Mouse (Mus musculus): Measurements from ENCODE around the gene Zfp750.

The Zfp750 gene

DNA sequence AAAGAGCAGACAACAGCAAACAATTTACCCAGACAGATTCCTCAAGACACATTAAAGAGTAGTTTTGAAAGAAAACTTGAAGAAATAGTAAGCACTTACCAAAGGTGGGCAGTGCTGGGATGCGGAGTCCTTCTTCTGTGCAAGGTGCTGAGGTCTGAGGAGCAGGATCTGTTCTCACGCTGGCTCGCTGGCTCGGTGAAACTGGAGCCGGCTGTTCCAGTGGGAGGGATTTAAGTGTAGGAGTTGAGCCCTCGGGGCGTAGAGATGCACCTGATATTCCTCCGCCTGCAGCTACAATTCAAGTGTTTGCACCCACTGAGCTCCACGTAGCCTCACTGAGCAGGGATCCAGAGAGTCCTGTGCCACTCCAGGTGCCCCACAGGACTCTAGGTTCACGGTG, at the start of gene Zfp750:
Gene Zfp750 (minus strand): TSS at position 203 of the 400 bp plus-strand sequence.
- no peak for DNase-seq (ENCODE audit: low read depth in 1 of 2, low spot score in 2 of 2)

DNA sequence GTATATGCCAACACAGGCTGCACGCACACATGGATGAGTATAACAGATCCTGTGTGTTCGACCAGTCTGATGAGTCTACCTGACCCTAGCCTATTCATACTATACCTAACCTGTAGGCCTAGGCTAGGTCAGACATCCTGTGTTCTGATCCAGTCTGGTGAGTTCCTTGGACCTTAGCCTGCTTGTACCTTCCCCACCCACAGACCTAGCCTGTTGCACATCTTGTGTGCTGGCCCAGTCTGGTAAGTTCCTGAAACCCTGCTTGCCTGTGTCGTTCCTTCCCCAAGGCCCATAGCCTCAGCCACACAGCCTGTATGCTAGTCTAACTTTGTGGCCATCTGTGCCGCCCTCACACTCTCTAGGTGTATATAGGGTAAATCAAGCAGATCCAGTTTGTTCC, 45.1 kb upstream of the Zfp750 start:
- no peak for DNase-seq (ENCODE audit: low read depth in 1 of 2, low spot score in 2 of 2)

GRCm38 (mm10) chr11:121563312-121563711, 44.2 kb upstream of the Zfp750 start:
- DNase-seq (ENCODE audit: low read depth in 1 of 2, low spot score in 2 of 2) = no peak

- no peak for DNase-seq (ENCODE audit: low read depth in 1 of 2, low spot score in 2 of 2)
Observed at GRCm38 (mm10) chr11:121560294-121560663, 41.1 kb upstream of the Zfp750 start.

- DNase-seq (ENCODE audit: low read depth in 1 of 2, low spot score in 2 of 2) = no peak
Observed at GRCm38 (mm10) chr11:121559527-121560293, 40.6 kb upstream of the Zfp750 start.

GRCm38 (mm10) chr11:121558522-121558921, 39.4 kb upstream of the Zfp750 start:
- no peak for DNase-seq (ENCODE audit: low read depth in 1 of 2, low spot score in 2 of 2)

- no peak for DNase-seq (ENCODE audit: low read depth in 1 of 2, low spot score in 2 of 2)
Observed at GRCm38 (mm10) chr11:121557946-121558345, 38.8 kb upstream of the Zfp750 start.

- DNase-seq (ENCODE audit: low read depth in 1 of 2, low spot score in 2 of 2) = no peak
Observed at GRCm38 (mm10) chr11:121556727-121557126, 37.6 kb upstream of the Zfp750 start.

DNA sequence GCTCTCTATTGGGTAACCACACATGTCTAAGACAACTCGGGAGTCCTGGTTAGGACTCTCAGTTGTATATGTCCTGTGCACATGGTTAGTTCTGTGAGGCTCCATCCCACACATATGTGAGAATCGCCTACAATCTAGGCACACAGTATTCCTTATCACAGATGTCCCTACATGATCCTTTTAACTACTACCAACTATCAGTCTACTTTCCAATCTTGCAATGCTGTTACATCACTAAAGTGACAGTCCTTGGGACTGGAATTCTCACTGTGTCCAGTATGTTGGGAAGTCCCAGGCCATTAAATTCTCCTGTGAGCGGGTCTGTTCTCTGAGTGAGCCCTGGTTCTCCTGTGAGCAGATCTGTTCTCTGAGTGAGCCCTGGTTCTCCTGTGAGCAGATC, 34.3 kb upstream of the Zfp750 start:
- no peak for DNase-seq (ENCODE audit: low read depth in 1 of 2, low spot score in 2 of 2)

DNA sequence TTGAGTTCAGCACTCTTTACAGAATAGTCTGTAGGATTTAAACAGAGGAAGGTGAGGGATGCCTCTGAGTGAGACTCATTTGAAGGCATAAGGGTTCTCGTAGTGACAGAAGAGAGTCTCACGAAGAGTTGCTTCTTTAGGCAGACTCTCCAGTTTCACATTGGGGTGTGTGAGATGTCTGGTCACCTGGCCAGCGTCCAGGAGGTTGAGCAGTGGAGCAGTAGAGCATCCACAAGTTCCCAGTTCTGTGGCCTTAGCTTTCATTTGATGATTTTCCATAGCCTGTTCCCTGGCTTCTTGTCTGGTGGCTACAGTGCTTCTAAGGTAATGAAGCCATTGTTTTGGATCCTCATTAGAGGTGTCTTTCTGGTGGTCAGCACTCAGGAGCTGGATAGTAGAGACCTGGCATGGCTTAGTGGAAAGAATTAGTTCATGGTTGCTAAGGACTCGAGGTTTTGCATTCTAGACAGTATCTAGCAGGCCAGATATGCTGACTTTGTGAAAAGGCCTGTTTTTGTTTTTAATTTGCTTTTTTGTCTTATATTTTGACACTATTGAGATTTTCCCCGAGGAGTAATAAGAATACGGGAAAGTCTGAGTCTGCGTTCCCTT, 33.8 kb upstream of the Zfp750 start:
- DNase-seq (ENCODE audit: low read depth in 1 of 2, low spot score in 2 of 2) = no peak

- DNase-seq (ENCODE audit: low read depth in 1 of 2, low spot score in 2 of 2) = no peak
Observed at GRCm38 (mm10) chr11:121552167-121552566, 33.0 kb upstream of the Zfp750 start.

DNA sequence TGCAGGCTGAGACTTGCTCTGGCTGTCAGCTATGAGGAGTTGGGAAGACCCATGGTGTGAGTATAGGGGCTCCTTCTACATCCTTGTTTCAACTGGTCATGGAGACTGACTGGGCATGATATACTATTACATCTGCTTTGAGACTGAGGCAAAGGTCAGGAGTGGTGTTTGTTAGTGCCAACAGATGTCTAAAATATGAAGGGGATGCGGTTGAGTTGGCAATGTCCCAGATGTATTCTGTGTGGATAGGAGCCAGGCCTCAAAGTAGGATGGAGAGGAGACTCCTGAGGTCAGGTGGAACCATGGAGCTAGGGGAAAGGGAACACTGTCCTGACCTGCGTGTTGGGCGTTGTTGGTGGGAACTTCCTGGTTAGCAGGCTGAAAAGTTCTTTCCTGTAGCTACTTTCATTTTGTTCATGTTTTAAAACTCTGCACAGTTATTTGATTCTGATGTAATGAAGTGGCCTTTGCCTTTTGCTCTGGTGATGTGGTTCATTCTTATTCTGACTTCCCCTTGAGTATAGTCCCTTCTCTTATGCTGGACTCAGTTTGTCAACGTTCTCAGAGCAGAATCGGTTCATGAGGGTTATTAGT, 32.2 kb upstream of the Zfp750 start:
- DNase-seq (ENCODE audit: low read depth in 1 of 2, low spot score in 2 of 2) = no peak

DNA sequence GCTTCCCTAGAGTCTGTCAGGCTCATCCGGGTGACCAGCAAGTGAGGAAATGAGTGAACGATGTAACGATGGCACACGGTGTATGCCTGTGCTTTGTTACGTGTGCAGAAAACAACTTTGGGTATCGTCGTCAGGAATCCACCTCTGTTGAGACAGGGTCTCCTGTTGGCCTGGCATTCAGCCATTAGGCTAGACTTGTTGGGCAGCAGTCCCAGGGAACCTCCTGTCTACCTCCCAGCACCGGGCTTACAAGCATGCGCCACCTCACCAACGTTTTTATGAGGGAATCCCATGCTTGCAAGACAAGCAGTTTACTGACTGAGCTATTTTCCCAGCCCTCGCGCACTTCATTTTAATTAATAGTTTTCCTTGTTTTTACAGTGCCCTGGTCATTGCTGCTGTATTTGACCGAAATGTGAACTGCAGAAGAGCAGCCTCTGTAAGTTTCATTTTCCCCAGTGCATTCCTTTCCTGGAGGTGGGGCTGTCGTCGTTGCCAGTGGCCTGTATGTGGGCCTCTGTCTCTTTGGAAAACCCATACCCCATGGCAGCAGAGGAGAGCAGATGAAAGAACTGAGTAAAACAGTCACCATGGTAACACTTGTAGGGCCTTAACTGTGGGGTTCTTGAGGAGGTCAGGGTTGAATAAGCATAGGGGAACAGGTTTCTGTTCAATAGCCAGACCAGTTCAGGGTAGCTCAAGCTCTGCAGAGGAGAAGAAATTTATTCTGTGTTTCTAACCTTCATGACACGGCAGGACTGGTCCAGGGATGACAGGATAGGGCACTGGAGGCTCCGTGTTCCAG, 30.9 kb upstream of the Zfp750 start:
- no peak for DNase-seq (ENCODE audit: low read depth in 1 of 2, low spot score in 2 of 2)

DNA sequence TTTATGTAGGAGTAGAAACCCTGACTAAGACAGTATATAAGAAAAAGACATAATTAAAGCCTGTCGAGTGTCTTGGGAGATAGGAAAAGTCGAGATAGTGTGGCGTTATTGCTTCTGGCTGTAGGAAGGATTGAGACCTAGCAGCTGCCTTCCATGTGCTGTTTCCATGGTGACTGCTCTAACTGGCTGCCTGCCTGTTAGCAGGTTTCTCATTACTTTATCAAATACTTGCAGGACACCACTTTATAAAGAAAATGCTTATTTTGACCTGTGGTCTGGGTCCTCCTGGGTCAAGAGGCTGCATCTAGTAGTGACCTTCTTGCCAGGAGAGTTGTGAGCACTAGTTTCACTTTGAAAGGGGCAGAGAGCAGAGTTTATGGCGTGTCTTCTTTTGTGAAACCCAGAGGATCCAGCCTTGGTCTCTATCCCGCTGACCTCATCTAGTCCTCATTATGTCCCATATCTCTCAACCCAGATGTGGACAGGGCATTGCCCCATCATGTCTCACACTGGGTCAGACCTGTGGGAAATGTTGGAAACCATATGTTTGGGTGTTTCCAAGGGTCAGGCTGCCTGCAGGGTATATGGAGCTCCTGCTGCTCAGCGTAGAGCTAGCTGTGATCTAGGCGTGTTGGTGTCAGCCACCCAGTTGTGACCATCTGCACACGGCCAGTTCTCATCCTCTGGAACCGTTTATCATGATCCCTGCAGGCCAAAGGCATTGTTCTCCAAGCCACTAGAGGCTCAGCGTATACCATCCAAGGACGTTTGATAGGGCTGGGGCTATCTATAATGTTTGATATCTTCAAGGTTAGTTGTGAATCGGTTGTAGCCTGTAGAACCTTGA, 30.1 kb upstream of the Zfp750 start:
- no peak for DNase-seq (ENCODE audit: low read depth in 1 of 2, low spot score in 2 of 2)

DNA sequence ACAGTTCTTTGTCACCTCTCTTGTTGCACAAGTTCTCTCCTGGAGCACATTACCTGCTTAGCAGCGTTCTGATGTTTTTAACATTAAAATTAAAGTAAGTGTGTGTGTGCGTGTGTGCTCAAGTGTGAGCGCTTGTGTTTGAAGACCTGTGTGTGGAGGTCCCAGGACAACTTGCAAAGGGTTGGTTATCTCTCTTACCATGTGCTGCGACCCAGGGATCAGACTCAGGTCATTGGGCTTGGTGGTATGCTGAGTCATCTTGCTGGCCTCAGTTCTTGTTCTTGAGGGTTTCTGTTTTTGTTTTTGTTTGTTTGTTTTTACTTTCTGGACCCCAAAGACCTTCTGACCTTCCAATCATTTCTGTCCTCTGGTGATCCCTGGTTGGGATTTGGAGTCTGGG, 28.8 kb upstream of the Zfp750 start:
- no peak for DNase-seq (ENCODE audit: low read depth in 1 of 2, low spot score in 2 of 2)

- DNase-seq (ENCODE audit: low read depth in 1 of 2, low spot score in 2 of 2) = no peak
Observed at GRCm38 (mm10) chr11:121547234-121547633, 28.1 kb upstream of the Zfp750 start.

- DNase-seq (ENCODE audit: low read depth in 1 of 2, low spot score in 2 of 2) = no peak
Observed at GRCm38 (mm10) chr11:121545398-121546034, 26.4 kb upstream of the Zfp750 start.

- no peak for DNase-seq (ENCODE audit: low read depth in 1 of 2, low spot score in 2 of 2)
Observed at GRCm38 (mm10) chr11:121544755-121545397, 25.7 kb upstream of the Zfp750 start.

- no peak for DNase-seq (ENCODE audit: low read depth in 1 of 2, low spot score in 2 of 2)
Observed at GRCm38 (mm10) chr11:121543922-121544321, 24.8 kb upstream of the Zfp750 start.
